Mouse (Mus musculus): ENCODE data around the gene Dok5. TPM values are rescaled to one million over a fixed set of nuclear protein-coding genes. Genes with fewer than 3 reads are reported as not detected.

Dok5 gene
- polyA plus RNA-seq (2015; fragmentation: Nextera tagmentation; extraction: Ambion mirVana): 12.3 and 12.7 TPM in 2 replicates

DNA sequence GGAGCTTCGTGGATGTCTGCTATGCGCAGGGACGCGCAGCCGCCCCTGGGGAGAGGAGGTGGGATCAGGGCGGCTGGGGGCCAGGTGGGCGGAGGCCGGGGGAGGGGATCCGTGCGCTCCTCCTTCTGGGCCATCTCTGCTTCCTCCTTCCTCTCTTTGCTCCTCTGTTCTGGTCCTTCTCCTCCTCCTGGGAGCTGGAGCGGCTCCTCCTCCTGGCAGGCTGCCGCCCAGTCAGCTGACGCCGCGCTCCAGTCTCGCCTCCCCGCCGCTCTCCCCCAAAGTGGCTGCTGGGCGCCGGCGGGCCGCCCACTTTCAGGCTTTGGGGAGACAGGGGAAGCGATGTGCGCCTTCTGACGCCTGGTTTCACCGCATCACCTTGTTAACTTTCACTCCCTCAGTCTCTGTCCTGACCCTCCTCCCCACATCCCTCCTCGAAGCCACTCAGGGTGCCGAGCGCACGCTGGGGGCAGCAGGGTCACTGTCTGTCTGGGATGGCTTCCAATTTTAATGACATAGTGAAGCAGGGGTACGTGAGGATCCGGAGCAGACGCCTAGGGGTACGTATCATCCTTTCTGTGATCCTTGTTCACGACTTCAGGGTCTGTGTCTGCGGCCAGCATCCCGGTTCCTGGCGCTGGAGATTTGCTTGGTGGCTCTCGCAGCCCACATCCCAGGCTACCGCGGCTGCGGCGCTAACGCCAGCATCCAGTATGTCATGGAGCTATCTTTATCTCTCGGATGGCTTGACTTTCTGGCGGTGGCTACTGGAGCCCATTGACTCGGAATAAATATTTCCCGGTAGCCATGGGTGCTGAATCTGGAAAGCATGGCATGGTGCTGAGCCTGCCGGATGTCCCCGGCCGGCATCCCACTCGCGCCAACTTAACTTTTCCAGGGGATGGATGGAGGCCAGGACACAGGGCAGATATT lies at the start of gene Dok5:
TSS of gene Dok5 (plus strand) at position 176 of the 930 bp plus-strand sequence.
- Histone ChIP-seq H3K27me3 (peaks cover 32% of the 10 kb centered on the region), H3K4me2 (peak within 1 kb of the TSS; percentile 90), H3K4me1 (peaks cover 12% of the 10 kb centered on the region; the same call in 1 of the 2 replicates), H3K9ac (peak within 1 kb of the TSS; percentile 28; the same call in 1 of the 2 replicates), H3K27ac (no peak within 1 kb of the TSS), H3K4me3 (peak within 1 kb of the TSS; percentile 51), H3K9me3 (no peaks in the 10 kb centered on the region), H3K36me3 (no peaks in the 10 kb centered on the region)
- WGBS: 2% methylated on average over 53 of the region's 53 CpGs
- peak; percentile 71 for ATAC-seq (ENCODE audit: insufficient number of reproducible peaks, low FRiP score, low TSS enrichment, low read depth)

DNA sequence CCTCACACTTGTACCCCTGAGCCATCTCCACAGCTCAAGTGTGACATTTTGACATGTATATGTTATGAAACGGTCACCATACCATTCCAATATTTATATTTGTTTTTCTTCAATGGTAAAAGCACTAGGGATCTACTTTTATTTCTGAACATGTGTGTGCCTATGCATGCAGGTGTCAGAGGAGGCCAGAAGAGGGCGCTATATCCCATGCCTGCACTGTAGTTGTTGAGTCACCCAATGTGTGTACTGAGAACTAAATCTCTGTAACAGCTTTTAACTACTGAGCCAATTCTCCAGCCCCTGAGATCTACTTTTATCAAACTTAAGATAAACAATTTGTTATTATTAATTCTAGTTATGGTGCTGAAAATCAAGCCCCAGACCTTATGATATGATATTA lies 48.2 kb upstream of the Dok5 start:
- Histone ChIP-seq H3K4me2 (no peak overlapping the region), H3K27ac (no peak overlapping the region), H3K4me3 (no peak overlapping the region), H3K9me3 (no peaks in the 10 kb centered on the region), H3K27me3 (no peaks in the 10 kb centered on the region), H3K36me3 (no peaks in the 10 kb centered on the region), H3K4me1 (no peaks in the 10 kb centered on the region), H3K9ac (no peak overlapping the region)
- no peak for ATAC-seq (ENCODE audit: insufficient number of reproducible peaks, low FRiP score, low TSS enrichment, low read depth)
- WGBS: 74% methylated on average over 2 of the region's 2 CpGs

DNA sequence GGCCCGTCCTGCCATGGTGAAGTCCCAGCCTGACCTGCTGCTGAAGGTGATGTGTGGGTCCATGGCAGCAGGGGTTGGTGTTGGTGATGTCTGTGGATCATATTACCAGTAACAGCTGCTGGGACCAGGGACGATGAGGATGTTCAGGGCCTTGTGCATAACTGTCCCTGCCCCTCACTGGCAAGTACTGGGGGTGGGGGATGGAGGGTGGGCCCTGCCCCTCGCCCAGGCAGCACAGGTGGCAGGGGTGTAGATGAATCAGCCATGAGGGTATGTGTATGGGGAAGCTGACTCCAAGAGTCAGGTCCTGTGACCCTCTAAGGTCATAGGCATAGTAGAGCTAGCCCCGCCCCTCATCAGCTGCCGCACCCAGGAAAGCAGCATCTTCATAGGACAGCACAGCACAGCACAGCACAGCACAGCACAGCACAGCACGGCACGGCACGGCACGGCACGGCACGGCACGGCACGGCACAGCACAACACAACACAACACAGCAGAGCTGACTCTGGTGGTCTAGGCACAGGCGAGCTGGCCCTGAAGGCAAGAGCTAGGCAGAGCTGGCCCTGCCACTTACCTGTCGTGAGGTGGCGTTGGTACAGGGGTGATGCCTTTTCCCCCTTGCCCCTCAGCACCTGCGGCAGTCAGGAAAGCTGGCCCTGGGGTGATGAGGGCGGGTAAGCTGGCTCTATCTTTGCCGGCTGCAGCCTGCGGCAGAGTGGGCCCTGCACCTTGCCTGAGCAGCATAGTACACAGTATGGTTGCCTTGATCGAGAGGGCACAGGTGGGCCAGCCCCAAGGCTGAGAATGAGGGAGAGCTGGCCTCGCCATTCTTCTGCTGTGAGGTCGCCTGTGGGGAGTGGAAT lies 36.3 kb upstream of the Dok5 start:
- Histone ChIP-seq H3K4me1 (no peaks in the 10 kb centered on the region), H3K36me3 (no peaks in the 10 kb centered on the region), H3K27ac (no peak overlapping the region), H3K9me3 (no peaks in the 10 kb centered on the region), H3K27me3 (no peaks in the 10 kb centered on the region), H3K9ac (no peak overlapping the region), H3K4me3 (no peak overlapping the region), H3K4me2 (no peak overlapping the region)
- 0 out of 2 replicates have a peak, but pooled peaks have one; percentile 35 for ATAC-seq (ENCODE audit: insufficient number of reproducible peaks, low FRiP score, low TSS enrichment, low read depth)
- WGBS: 80% methylated on average over 23 of the region's 23 CpGs

DNA sequence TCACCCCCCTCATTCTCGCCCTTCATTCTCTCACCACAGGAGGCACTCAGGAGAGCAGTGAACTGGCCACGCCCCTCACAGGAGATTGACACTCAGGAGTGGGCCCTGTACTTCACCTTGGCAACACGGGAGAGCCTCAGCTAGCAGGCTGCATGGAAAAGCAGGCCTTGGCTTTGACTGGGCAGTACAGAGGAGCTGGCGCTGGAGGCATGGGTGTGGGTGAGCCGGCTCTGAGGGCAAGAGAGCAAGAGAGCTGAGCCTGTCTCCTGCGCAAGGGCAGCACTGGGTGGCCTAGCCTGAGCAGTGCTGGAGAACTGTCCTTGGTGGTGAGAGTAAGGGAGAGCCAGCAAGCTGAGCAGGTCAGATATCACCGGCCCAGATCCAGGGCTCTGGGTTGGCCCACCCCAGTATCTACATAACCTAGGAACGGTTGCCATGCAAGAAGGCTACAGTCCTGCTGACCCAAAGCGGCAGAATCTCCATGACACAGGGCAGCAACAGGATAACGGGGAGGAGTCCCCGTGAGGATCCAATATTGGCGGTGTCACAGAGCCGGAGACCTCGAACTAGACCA lies 35.6 kb upstream of the Dok5 start:
- no peak overlapping the region for H3K9ac ChIP-seq
- H3K36me3 ChIP-seq: no peaks in the 10 kb centered on the region
- H3K27ac ChIP-seq: no peak overlapping the region
- H3K4me1 ChIP-seq: no peaks in the 10 kb centered on the region
- H3K9me3 ChIP-seq: no peaks in the 10 kb centered on the region
- H3K4me3 ChIP-seq: no peak overlapping the region
- 73% methylated on average over 14 of the region's 14 CpGs for WGBS
- no peak for ATAC-seq (ENCODE audit: insufficient number of reproducible peaks, low FRiP score, low TSS enrichment, low read depth)
- H3K4me2 ChIP-seq: no peak overlapping the region
- no peaks in the 10 kb centered on the region for H3K27me3 ChIP-seq

DNA sequence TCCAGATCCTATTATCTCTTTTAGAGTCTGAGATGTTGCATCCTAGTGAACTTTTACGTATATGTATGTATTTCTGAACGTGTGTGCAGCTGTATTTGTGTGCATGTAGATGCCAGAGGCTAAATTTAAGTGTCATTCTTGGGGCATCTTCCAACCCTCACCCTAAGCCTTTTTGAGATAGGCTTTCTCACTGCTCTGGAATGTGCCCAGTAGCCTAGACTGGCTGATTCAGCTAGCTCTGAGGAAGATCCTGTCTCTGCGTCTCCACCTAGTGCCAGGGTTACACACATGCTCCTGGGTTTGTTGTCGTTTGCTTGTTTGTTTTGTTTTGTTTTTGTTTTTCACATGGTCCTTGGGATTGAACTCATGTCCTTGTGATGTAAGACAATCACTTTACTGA lies 31.1 kb upstream of the Dok5 start:
- Histone ChIP-seq H3K27ac (no peak overlapping the region), H3K4me2 (no peak overlapping the region), H3K27me3 (no peaks in the 10 kb centered on the region), H3K9ac (no peak overlapping the region), H3K4me3 (no peak overlapping the region), H3K9me3 (no peaks in the 10 kb centered on the region), H3K36me3 (no peaks in the 10 kb centered on the region), H3K4me1 (no peaks in the 10 kb centered on the region)
- WGBS: 75% methylated on average over 4 of the region's 4 CpGs
- ATAC-seq (ENCODE audit: insufficient number of reproducible peaks, low FRiP score, low TSS enrichment, low read depth): no peak

DNA sequence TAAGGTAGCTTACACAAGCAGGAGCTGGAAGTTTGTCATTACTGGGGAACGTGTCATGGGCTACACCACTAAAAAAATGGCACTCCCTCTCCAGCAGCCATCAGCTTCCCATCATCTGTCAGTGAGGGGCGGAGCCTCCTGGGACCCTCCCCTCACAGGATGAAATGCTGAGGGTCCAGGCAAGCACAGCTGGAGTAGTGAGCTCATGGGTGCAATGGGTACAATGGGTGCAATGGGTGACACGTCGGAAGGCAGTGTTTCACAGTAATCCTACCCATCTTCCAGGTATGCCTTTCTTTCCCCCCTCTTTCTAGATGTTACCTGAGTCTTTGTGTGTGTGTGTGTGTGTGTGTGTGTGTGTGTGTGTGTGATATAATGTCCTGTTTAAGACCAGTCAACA lies 25.1 kb upstream of the Dok5 start:
- H3K9ac ChIP-seq: no peak overlapping the region
- no peaks in the 10 kb centered on the region for H3K27me3 ChIP-seq
- 87% methylated on average over 4 of the region's 4 CpGs for WGBS
- no peak for ATAC-seq (ENCODE audit: insufficient number of reproducible peaks, low FRiP score, low TSS enrichment, low read depth)
- H3K27ac ChIP-seq: no peak overlapping the region
- H3K36me3 ChIP-seq: no peaks in the 10 kb centered on the region
- H3K4me3 ChIP-seq: no peak overlapping the region
- no peaks in the 10 kb centered on the region for H3K9me3 ChIP-seq
- no peak overlapping the region for H3K4me2 ChIP-seq
- H3K4me1 ChIP-seq: no peaks in the 10 kb centered on the region

DNA sequence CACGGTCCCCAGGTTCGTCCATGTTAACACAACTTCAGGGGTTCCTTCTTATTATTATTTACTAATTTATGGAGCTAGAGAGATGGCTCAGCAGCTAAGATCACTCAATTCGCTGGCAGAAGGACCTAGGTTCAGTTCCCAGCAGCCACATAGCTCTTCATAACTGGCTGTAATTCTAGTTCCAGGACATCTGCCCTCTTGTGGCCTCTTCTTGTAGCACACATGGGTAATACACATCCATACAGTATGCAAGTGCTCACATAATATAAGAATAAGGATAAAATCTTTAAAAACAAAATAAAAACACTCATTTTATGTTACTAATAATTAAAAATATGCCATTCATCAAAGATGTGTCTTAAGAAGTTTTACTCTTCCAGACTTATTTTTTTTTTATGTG lies 23.9 kb upstream of the Dok5 start:
- no peaks in the 10 kb centered on the region for H3K4me1 ChIP-seq
- ATAC-seq (ENCODE audit: insufficient number of reproducible peaks, low FRiP score, low TSS enrichment, low read depth): no peak
- no peaks in the 10 kb centered on the region for H3K36me3 ChIP-seq
- H3K9ac ChIP-seq: no peak overlapping the region
- H3K27ac ChIP-seq: no peak overlapping the region
- no peaks in the 10 kb centered on the region for H3K27me3 ChIP-seq
- no peak overlapping the region for H3K4me3 ChIP-seq
- WGBS: 90% methylated on average over 3 of the region's 3 CpGs
- no peak overlapping the region for H3K4me2 ChIP-seq
- H3K9me3 ChIP-seq: no peaks in the 10 kb centered on the region

DNA sequence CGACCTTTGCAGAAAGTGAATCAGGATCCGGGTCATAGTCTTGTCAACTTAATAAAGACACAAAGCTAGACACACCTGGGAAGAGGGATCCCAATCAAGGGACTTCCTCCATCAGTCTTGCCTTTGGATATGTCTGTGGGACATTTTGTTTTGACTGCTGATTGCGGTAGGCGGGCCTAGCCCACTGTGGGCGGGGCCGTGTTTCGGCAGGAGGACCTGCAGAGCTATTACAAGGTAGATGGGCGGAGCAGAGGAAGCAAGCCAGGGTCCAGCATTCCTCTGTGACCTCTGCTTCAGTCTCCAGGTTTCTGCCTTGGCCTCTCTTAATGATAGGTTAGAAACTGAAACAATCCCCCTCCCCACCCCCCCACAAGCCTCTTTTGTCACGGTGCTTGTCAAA lies 22.7 kb upstream of the Dok5 start:
- H3K27ac ChIP-seq: no peak overlapping the region
- no peak for ATAC-seq (ENCODE audit: insufficient number of reproducible peaks, low FRiP score, low TSS enrichment, low read depth)
- H3K9ac ChIP-seq: no peak overlapping the region

DNA sequence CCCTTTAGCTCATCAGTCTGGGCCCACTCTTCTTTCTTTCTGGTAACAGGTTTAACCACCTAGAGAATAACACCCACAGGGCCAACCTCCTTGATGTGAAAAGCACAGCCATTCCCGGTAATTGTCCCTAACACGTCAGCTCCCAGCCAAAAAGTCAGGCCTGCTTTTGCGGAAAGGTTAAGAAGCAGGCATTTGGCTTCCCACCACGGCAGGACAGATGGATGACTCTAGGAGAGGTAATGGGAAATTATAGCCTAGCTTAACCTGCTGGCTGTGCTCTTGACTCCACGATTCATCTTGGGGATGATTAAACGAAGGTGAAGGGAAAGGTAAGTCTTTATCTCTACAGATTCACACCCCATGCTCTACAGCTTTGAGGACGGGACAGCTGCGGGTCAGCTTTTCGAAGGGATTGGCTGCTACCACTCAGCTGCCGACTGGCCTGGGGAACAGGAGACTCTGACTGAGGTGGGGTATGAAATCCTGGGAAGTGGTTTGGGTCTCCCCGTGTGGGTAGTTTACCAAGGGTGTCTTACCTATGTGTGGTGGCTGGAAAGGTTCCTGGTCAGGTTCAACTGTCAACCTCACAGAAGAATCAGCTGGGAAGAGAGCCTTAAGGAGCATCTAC lies 18.8 kb upstream of the Dok5 start:
- Histone ChIP-seq H3K9me3 (no peaks in the 10 kb centered on the region), H3K4me2 (no peak overlapping the region), H3K4me1 (no peaks in the 10 kb centered on the region; the same call in 1 of the 2 replicates), H3K9ac (no peak overlapping the region), H3K36me3 (no peaks in the 10 kb centered on the region), H3K27ac (no peak overlapping the region), H3K4me3 (no peak overlapping the region), H3K27me3 (no peaks in the 10 kb centered on the region)
- no peak for ATAC-seq (ENCODE audit: insufficient number of reproducible peaks, low FRiP score, low TSS enrichment, low read depth)
- WGBS: 71% methylated on average over 11 of the region's 11 CpGs

More for the DNA sequence above, 22.7 kb upstream of the Dok5 start:
- Histone ChIP-seq H3K36me3 (no peaks in the 10 kb centered on the region), H3K4me3 (no peak overlapping the region), H3K4me1 (no peaks in the 10 kb centered on the region), H3K27me3 (no peaks in the 10 kb centered on the region), H3K9me3 (no peaks in the 10 kb centered on the region), H3K4me2 (no peak overlapping the region)
- WGBS: 63% methylated on average over 9 of the region's 9 CpGs

DNA sequence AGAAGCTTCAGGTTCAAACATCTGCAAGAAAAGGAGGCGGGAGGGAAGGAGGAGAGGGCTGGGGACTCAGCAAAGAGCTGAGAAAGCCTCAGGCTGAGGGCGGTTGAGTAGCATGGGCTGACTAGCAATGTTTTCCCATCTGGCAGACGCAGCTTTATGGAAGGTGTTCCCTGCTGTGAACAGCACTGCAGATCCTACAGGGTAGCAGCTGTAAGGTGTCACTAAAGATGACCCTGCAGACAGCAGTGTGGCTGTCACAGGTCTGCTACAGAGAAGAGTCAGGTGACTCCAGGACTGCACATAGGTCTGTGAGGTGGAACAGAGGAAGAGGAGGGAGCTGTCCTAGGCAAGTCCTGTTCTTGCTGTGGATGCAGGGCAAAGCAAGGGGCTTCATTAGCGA lies 11.2 kb upstream of the Dok5 start:
- no peak for ATAC-seq (ENCODE audit: insufficient number of reproducible peaks, low FRiP score, low TSS enrichment, low read depth)
- no peak overlapping the region for H3K4me3 ChIP-seq
- 32% methylated on average over 4 of the region's 4 CpGs for WGBS
- no peak overlapping the region for H3K4me2 ChIP-seq
- no peaks in the 10 kb centered on the region for H3K4me1 ChIP-seq
- H3K27ac ChIP-seq: no peak overlapping the region
- H3K9ac ChIP-seq: no peak overlapping the region
- no peaks in the 10 kb centered on the region for H3K27me3 ChIP-seq
- H3K9me3 ChIP-seq: no peaks in the 10 kb centered on the region
- H3K36me3 ChIP-seq: no peaks in the 10 kb centered on the region

DNA sequence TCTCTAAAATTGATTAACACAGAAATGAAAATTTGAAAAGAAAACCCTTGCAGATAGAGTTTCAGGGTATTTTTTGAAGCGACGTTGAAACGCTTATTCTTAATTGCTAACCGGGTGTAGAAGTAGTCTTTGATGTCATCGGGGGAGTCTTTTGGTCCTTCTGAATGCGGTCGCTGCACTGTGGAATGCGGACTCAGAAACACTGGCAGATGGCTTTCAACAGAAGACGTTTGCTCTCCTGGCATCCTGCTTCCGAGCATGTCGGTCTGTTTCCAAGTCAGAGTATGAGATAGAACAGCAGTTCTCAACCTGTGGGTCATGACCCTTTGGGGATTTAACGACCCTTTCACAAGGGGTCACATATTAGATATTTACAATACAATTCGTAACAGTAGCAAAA lies 7.5 kb upstream of the Dok5 start:
- Histone ChIP-seq H3K9me3 (no peaks in the 10 kb centered on the region), H3K4me3 (no peak overlapping the region), H3K4me2 (no peak overlapping the region), H3K4me1 (no peaks in the 10 kb centered on the region), H3K9ac (no peak overlapping the region), H3K36me3 (no peaks in the 10 kb centered on the region), H3K27ac (no peak overlapping the region), H3K27me3 (no peaks in the 10 kb centered on the region)
- 42% methylated on average over 13 of the region's 13 CpGs for WGBS
- no peak for ATAC-seq (ENCODE audit: insufficient number of reproducible peaks, low FRiP score, low TSS enrichment, low read depth)
